Comparison of ENCODE assay signal across 10 mouse cellular contexts in the genomic region with DNA sequence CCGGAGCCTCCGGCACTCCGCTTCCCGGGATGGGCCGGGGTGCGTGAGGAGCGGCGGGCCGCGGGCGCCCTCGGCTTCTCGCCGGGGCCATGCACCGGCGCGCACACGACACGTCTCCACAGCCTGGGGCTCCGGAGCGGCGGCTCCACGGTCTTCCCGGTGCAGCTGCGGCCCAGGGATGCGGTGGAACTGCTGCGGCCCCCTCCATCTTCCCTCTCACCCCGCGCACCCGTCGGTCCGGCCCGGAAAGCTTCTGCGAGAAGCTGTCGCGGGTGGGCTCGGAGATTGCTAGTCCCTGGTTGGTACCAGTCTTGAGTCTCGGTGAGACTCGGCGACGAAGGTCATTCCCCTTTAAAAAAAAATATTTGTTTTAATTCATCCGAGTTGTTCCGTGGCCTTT. TPM values are rescaled to one million over a fixed set of nuclear protein-coding genes. Genes with fewer than 3 reads are reported as not detected.
DNase-seq lines count a peak whose midpoint lies in the region; ATAC-seq and TF ChIP-seq lines count a peak whose summit lies in the region.
"Had no signal": no experiment of that assay in that cellular context is flagged by ENCODE, and none has a peak within 500 bp of the region (broad histone marks: within the 10 kb centered on the region; RNA-seq: fewer than 3 reads in every experiment).

No protein-coding gene starts in this region.

- TF ChIP-seq POLR2A in heart, adult 2 months (IDR thresholded peaks at IDR 0.05; ENCODE audit: insufficient read depth, low read depth, low read length), result no peak
- no peak for TF ChIP-seq POLR2A in thymus, adult 2 months (IDR thresholded peaks at IDR 0.05; ENCODE audit: control insufficient read depth, extremely low read depth, insufficient read depth, low read length, poor library complexity)

- no peak for DNase-seq in heart, adult 2 months
- no peak for DNase-seq in heart, postnatal 10 days
- DNase-seq in thymus, adult 2 months, result no peak
- no peak for DNase-seq in thymus, postnatal 25 days
- DNase-seq in limb, embryonic 10.5 days (ENCODE audit: low spot score), result no peak
- DNase-seq in MN1 (ENCODE audit: low spot score), result no peak
- DNase-seq in layer of hippocampus, postnatal 25 days (ENCODE audit: extremely low spot score in 1 of 2, low spot score in 1 of 2), result no peak

- peak overlapping the region; percentile 63 for H3K4me2 ChIP-seq in neural tube, embryonic 12.5 days (replicated peaks)

- no peak for TF ChIP-seq CTCF in heart, adult 2 months (IDR thresholded peaks at IDR 0.05)
- TF ChIP-seq CTCF in thymus, adult 2 months (IDR thresholded peaks at IDR 0.05; ENCODE audit: borderline replicate concordance, control insufficient read depth, extremely low read depth, insufficient read depth, low read length, poor library complexity), result no peak

- H3K27ac ChIP-seq in heart, adult 2 months, result peak overlapping the region; percentile 86
- H3K27ac ChIP-seq in thymus, adult 2 months (ENCODE audit: control insufficient read depth, insufficient read depth, low read length), result no peak overlapping the region
- H3K27ac ChIP-seq in limb, embryonic 10.5 days, result peak overlapping the region; percentile 98
- peak overlapping the region; percentile 97 for H3K27ac ChIP-seq in neural tube, embryonic 12.5 days

- no peaks in the 10 kb centered on the region for H3K9me3 ChIP-seq in limb, embryonic 10.5 days (replicated peaks)
- no peaks in the 10 kb centered on the region for H3K9me3 ChIP-seq in neural tube, embryonic 12.5 days

- H3K36me3 ChIP-seq in heart, adult 2 months (ENCODE audit: control insufficient read depth, insufficient read depth, low read length), result peaks cover 8% of the 10 kb centered on the region
- no peaks in the 10 kb centered on the region for H3K36me3 ChIP-seq in thymus, adult 2 months (ENCODE audit: control insufficient read depth, insufficient read depth, low read length)
- no peaks in the 10 kb centered on the region for H3K36me3 ChIP-seq in limb, embryonic 10.5 days
- H3K36me3 ChIP-seq in neural tube, embryonic 12.5 days, result no peaks in the 10 kb centered on the region

- peaks cover 8% of the 10 kb centered on the region for H3K4me1 ChIP-seq in heart, adult 2 months (ENCODE audit: control insufficient read depth, insufficient read depth, low read length)
- H3K4me1 ChIP-seq in thymus, adult 2 months (replicated peaks; ENCODE audit: control insufficient read depth, insufficient read depth, low read length), result peaks cover 2% of the 10 kb centered on the region; the same call in 1 of the 2 replicates
- peaks cover 35% of the 10 kb centered on the region for H3K4me1 ChIP-seq in limb, embryonic 10.5 days
- H3K4me1 ChIP-seq in neural tube, embryonic 12.5 days, result peaks cover 28% of the 10 kb centered on the region

- peaks cover 4% of the 10 kb centered on the region; the same call in 1 of the 2 replicates for H3K79me2 ChIP-seq in heart, adult 2 months (replicated peaks; ENCODE audit: control insufficient read depth, insufficient read depth, low read length)

- H3K9ac ChIP-seq in heart, adult 2 months (ENCODE audit: low read depth, low read length), result peak overlapping the region; percentile 97
- peak overlapping the region; percentile 96 for H3K9ac ChIP-seq in neural tube, embryonic 12.5 days

- WGBS in heart, adult 2 months, result under 1% methylated on average over 37 of the region's 43 CpGs
- under 1% methylated on average over 33 of the region's 43 CpGs for WGBS in thymus, adult 2 months
- under 1% methylated on average over 36 of the region's 43 CpGs for WGBS in limb, embryonic 10.5 days
- WGBS in neural tube, embryonic 12.5 days, result under 1% methylated on average over 43 of the region's 43 CpGs

- no peaks in the 10 kb centered on the region for H3K27me3 ChIP-seq in heart, adult 2 months (ENCODE audit: control insufficient read depth, insufficient read depth, low read length)
- H3K27me3 ChIP-seq in thymus, adult 2 months (ENCODE audit: control insufficient read depth, insufficient read depth, low read length), result no peaks in the 10 kb centered on the region
- no peaks in the 10 kb centered on the region for H3K27me3 ChIP-seq in limb, embryonic 10.5 days (ENCODE audit: low read depth, poor library complexity, severe bottlenecking)
- no peaks in the 10 kb centered on the region for H3K27me3 ChIP-seq in neural tube, embryonic 12.5 days (replicated peaks)
- H3K27me3 ChIP-seq: CH12.LX had no signal

- intact Hi-C loops in heart, adult 2 months (cut with DNase I), result loop anchor here (2.0 kb wide), 1 partner anchor 43 kb away; no protein-coding TSS in a partner anchor
- intact Hi-C loops in heart, postnatal 10 days (cut with DNase I), result no loop called here

- ATAC-seq in neural tube, embryonic 12.5 days (ENCODE audit: low FRiP score, low read depth), result peak; percentile 67

- peak overlapping the region; percentile 82 for H3K4me3 ChIP-seq in heart, adult 2 months
- H3K4me3 ChIP-seq in thymus, adult 2 months (ENCODE audit: control insufficient read depth, insufficient read depth, low read length), result peak overlapping the region; percentile 63
- H3K4me3 ChIP-seq in limb, embryonic 10.5 days, result peak overlapping the region; percentile 89
- peak overlapping the region; percentile 88 for H3K4me3 ChIP-seq in neural tube, embryonic 12.5 days

- TF ChIP-seq EP300 in heart, adult 2 months (IDR thresholded peaks at IDR 0.05; ENCODE audit: insufficient read depth, low read depth, low read length), result no peak

RNA-seq across cellular contexts. Expression of a gene that starts 1.6 kb away (rescaled TPM):
- 10 to 100 TPM; 22.1 to 44.1 TPM for total RNA-seq in heart, adult 2 months (2021)
- 21.3 and 22.5 TPM in 2 replicates for polyA plus RNA-seq in heart, adult 2 months (2012; rRNA removed)
- total RNA-seq in heart, postnatal 10 days (2021), result 10 to 100 TPM; 22.0 to 26.6 TPM
- 12.4 and 17.2 TPM in 2 replicates for polyA plus RNA-seq in thymus, adult 2 months (2012; rRNA removed)
- polyA plus RNA-seq in limb, embryonic 10.5 days (2016; fragmentation: Nextera tagmentation; extraction: Ambion mirVana), result 25.2 and 25.9 TPM in 2 replicates
- polyA plus RNA-seq in neural tube, embryonic 12.5 days (2016; fragmentation: Nextera tagmentation; extraction: Ambion mirVana), result 56.1 and 60.3 TPM in 2 replicates
- 10 to 100 TPM; 37.2 to 43.4 TPM for total RNA-seq in layer of hippocampus, postnatal 25 days (2021)

RNA-seq across cellular contexts. Expression of a gene that starts 58.9 kb away (rescaled TPM):
- total RNA-seq in heart, adult 2 months (2021), result 100 to 1,000 TPM; 234 to 265 TPM
- 148 and 201 TPM in 2 replicates for polyA plus RNA-seq in heart, adult 2 months (2012; rRNA removed)
- 100 to 1,000 TPM; 203 to 204 TPM for total RNA-seq in heart, postnatal 10 days (2021)
- polyA plus RNA-seq in thymus, adult 2 months (2012; rRNA removed), result 128 and 138 TPM in 2 replicates
- polyA plus RNA-seq in limb, embryonic 10.5 days (2016; fragmentation: Nextera tagmentation; extraction: Ambion mirVana), result 526 and 559 TPM in 2 replicates
- polyA plus RNA-seq in neural tube, embryonic 12.5 days (2016; fragmentation: Nextera tagmentation; extraction: Ambion mirVana), result 371 and 380 TPM in 2 replicates
- 100 to 1,000 TPM; 228 to 261 TPM for total RNA-seq in layer of hippocampus, postnatal 25 days (2021)

RNA-seq across cellular contexts. Expression of a gene that starts 59.0 kb away (rescaled TPM):
- total RNA-seq in heart, adult 2 months (2021), result under 1 TPM; 0.14 to 0.18 TPM
- polyA plus RNA-seq in heart, adult 2 months (2012; rRNA removed), result 0.09 and 0.12 TPM in 2 replicates
- under 1 TPM in 1 of 2 experiments, not detected in 1; 0.12 TPM for total RNA-seq in heart, postnatal 10 days (2021)
- 13.4 and 13.5 TPM in 2 replicates for polyA plus RNA-seq in thymus, adult 2 months (2012; rRNA removed)
- polyA plus RNA-seq in limb, embryonic 10.5 days (2016; fragmentation: Nextera tagmentation; extraction: Ambion mirVana), result 0.59 and 1.1 TPM in 2 replicates
- polyA plus RNA-seq in neural tube, embryonic 12.5 days (2016; fragmentation: Nextera tagmentation; extraction: Ambion mirVana), result 0.29 and 0.83 TPM in 2 replicates
- total RNA-seq in layer of hippocampus, postnatal 25 days (2021), result 1 to 10 TPM in 1 of 2 experiments, under 1 TPM in 1; 0.80 to 1.1 TPM
- total RNA-seq: hematopoietic stem cell, adult 5-6 weeks had no signal
